Mouse (Mus musculus) mesoderm, embryonic 11.5 days (tissue): ENCODE measurements at regions not wholly inside any gene's neighbourhood (a gene's known extent, or its start where the extent isn't known, plus 50 kb on each side); places are given as distances from the start of the nearest gene placed in this dataset.
A peak's percentile ranks its signal among the peaks of the same experiment; 100 is the strongest.

Experiments used
- DNase-seq: peaks from one replicate; pipeline ENCODE4 v3.0.0-alpha.2; 2012; ENCODE audit warnings: low read depth, low spot score

- no peak for DNase-seq
These were observed 192.3 kb upstream of the B430218F22Rik start for GRCm38 (mm10) chr13:118193951-118194696.

DNA sequence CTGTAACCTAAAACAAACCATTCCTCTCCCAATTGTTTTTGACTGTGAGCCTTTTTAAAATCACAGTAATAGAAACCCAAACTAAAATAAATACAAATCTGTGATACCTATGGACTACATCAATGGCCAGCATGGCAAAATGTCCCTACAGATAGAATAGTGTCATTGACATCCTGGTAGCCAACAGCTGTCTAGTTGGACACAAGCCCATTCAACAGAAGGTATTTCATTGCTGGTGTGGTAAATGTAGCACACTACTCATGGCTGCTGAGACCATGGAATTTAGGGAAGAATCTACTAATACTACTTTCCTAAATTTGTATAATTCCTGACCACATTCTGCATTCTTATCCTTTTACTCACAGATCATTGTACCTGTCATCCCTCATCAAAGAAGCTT lies 178.3 kb upstream of the B430218F22Rik start:
- DNase-seq = no peak

GRCm38 (mm10) chr13:118227354-118227753 lies 159.1 kb upstream of the B430218F22Rik start:
- DNase-seq = peak; percentile 31

- DNase-seq = no peak
These were observed 148.5 kb upstream of the B430218F22Rik start for GRCm38 (mm10) chr13:118237968-118238367.

GRCm38 (mm10) chr13:118244680-118245079 lies 141.8 kb upstream of the B430218F22Rik start:
- peak; percentile 6 for DNase-seq

- DNase-seq = no peak
These were observed 140.9 kb upstream of the B430218F22Rik start for GRCm38 (mm10) chr13:118245546-118245945.

DNA sequence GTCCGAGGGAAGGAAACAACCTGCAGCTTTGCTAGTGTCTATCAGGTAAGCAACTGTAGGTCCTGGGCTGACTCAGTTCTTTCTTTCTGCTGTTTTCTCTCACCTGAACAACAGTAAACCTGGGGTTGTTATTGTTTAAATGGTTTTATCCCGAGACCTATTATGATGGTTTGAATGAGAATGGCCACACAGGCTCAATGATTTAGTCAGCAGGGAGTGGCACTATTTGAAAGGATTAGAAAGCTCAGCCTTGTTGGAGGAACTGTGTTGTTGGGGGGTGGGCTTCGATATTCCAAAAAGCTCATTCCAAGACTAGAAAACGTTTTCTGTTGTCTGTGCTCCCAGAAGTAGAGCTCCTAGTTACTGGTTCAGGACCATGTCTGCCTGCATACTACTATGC lies 126.8 kb upstream of the B430218F22Rik start:
- DNase-seq = no peak

GRCm38 (mm10) chr13:118262971-118263370 lies 123.5 kb upstream of the B430218F22Rik start:
- DNase-seq = no peak

DNA sequence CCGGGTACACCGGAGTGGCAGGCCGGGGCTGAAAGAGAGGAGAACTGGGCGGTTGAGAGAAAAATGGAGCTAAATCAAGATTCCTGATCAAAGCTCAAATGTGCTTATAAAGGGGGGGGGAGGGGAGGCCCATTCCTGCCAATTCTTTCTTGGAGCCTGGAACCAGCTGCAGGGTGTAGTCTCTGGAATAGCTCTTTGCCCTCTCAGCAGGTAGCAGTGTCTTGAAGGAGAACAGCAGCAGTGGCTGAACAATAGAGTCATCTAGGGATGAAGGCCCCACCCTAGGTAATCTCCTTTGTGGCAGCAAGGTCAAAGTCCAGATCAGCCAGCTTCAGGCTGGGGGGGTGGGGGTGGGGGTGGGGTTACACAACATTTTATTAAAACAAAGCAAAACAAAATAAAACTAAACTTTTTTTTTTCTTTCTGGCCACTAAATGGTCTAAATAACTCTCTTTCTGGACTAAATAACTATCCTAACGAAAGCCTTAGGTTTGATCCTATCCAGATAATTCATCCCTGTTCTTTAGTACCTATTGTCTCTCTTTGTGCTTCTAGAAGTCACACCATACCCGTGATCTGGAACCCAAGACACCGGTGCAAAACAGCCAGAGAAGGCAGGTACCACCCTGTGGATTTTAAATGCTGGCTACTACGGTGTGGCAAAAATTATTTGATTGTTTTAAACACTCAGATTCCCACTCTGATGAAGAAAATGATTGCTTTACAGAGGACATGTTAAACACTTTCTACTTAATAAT lies 120.5 kb upstream of the B430218F22Rik start:
- no peak for DNase-seq

- no peak for DNase-seq
These were observed 113.5 kb upstream of the B430218F22Rik start for GRCm38 (mm10) chr13:118272904-118273303.

GRCm38 (mm10) chr13:118280956-118281355 lies 105.5 kb upstream of the B430218F22Rik start:
- no peak for DNase-seq

DNA sequence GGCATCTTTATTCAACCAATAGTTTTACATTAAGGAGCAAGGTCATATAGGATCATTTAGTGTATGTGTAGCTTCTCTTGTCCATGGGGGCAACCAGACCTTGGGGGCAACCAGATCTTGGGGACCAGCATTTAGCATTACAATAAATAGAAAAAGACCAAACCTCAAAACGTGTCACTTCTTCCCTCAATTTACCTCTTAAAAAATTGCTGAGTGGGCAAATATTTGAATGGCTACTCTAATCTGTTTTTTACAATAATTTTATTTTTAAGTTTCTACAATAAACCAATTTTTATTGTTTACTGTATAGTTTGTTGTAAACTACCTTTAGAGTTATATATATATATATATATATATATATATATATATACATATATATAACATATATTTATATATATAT lies 92.7 kb upstream of the B430218F22Rik start:
- no peak for DNase-seq

GRCm38 (mm10) chr13:118310080-118310479 lies 76.3 kb upstream of the B430218F22Rik start:
- no peak for DNase-seq

- no peak for DNase-seq
These were observed 72.8 kb upstream of the B430218F22Rik start for GRCm38 (mm10) chr13:118313676-118314075.
